Mouse (Mus musculus): ENCODE data around the gene Arhgef39.

DNA sequence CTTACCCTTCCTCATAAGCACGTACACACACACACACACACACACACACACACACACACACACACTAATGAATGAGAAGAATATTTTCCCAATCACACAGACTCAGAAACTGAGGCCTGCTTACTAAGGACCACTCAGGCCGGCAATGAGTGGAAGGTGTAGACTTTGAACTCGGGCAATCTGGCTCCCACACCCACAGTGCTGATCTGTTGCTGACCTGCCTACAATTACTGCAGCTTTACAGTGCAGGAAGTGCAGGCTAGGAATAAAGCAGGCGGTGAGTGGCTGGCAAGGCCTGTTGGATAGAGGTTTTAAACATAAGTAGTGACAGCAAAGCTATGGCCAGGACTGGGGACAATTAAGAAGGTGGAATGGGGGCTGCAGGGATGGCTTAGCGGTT lies 18.5 kb downstream of the Arhgef39 start:
- no peak for TF ChIP-seq CTCF (conservative IDR thresholded peaks at IDR 0.05; ENCODE audit: insufficient read depth, insufficient read length, low read depth, low read length)
- TF ChIP-seq POLR2A (IDR thresholded peaks at IDR 0.05; ENCODE audit: low read depth, low read length) = no peak

Data from kidney, adult 2 months (tissue).